In genomic region chr9:66697355-66698140, GRCm38 (mm10) we compare ENCODE assay signal across 7 mouse cellular contexts. TPM values are rescaled to one million over a fixed set of nuclear protein-coding genes. Genes with fewer than 3 reads are reported as not detected.
A peak's percentile ranks its signal among the peaks of the same experiment; 100 is the strongest.
DNase-seq lines count a peak whose midpoint lies in the region; ATAC-seq and TF ChIP-seq lines count a peak whose summit lies in the region.

No protein-coding gene starts in this region.

- TF ChIP-seq CTCF in Patski (IDR thresholded peaks at IDR 0.05) = no peak

- in situ Hi-C loops in Patski (cut with MboI; ENCODE audit: low pct_unique_long_range_greater_than_20kb) = no loop called here

- no peaks in the 10 kb centered on the region for H3K27me3 ChIP-seq in Patski

- DNase-seq in Patski (ENCODE audit: low read depth, low spot score) (no peak), liver (peak; percentile 49)
- DNase-seq in heart, adult 11 months = no peak
- no peak for DNase-seq in right cerebral cortex, postnatal 4 days
- no peak for DNase-seq in frontal cortex, postnatal 10 days (ENCODE audit: low spot score in 2 of 2)

- peak; percentile 65 for ATAC-seq in Patski
- peak; percentile 100 for ATAC-seq in granulocyte monocyte progenitor cell, adult 5-6 weeks (replicated peaks; ENCODE audit: poor library complexity, severe bottlenecking)
- peak; percentile 86 for ATAC-seq in megakaryocyte progenitor cell, adult 5-6 weeks (replicated peaks; ENCODE audit: poor library complexity)

- POLR2A ChIA-PET in Patski (lab: Charles Lee) = no interaction called here

- CTCF ChIA-PET in Patski (lab: Charles Lee) = interaction anchor here (1.2 kb wide), 1 partner anchor 10 kb away, joined by 4 read pairs; no protein-coding TSS in a partner anchor

RNA-seq across cellular contexts. Expression of gene Car12, which starts 15.9 kb away (rescaled TPM):
- 27.9 TPM for polyA plus RNA-seq in Patski (2021)
- 2.6 and 4.3 TPM in 2 replicates for total RNA-seq in granulocyte monocyte progenitor cell, adult 5-6 weeks (2014; fragmentation: Nextera tagmentation)
- 1.4 and 3.2 TPM in 2 replicates for total RNA-seq in granulocyte monocyte progenitor cell, adult 5-6 weeks (2017)
- 2.3 and 2.7 TPM in 2 replicates for total RNA-seq in megakaryocyte progenitor cell, adult 5-6 weeks (2015)
- 1.2 and 2.4 TPM in 2 replicates for total RNA-seq in megakaryocyte progenitor cell, adult 5-6 weeks (2017)
